Mouse (Mus musculus): ENCODE results near the gene Ccdc82. TPM values are rescaled to one million over a fixed set of nuclear protein-coding genes. Genes with fewer than 3 reads are reported as not detected.

Ccdc82 gene
- polyA plus RNA-seq, 1 experiment from 2014 or later, result 8.3 TPM

- WGBS, result 85% methylated on average over 5 of the region's 5 CpGs
- H3K36me3 ChIP-seq (ENCODE audit: control insufficient read depth, insufficient read depth, low read length), result no peaks in the 10 kb centered on the region
Observed at GRCm38 (mm10) chr9:13315393-13315792, 68.6 kb downstream of the Ccdc82 start.

GRCm38 (mm10) chr9:13319566-13319965, 72.8 kb downstream of the Ccdc82 start:
- Histone ChIP-seq H3K36me3 (ENCODE audit: control insufficient read depth, insufficient read depth, low read length) (no peaks in the 10 kb centered on the region), H3K27ac (ENCODE audit: low read depth, low read length) (no peak overlapping the region), H3K4me1 (ENCODE audit: control insufficient read depth, insufficient read depth, low read length) (no peaks in the 10 kb centered on the region), H3K4me3 (ENCODE audit: low read depth, low read length) (no peak overlapping the region), H3K9ac (ENCODE audit: low read length) (no peak overlapping the region), H3K27me3 (replicated peaks; ENCODE audit: control insufficient read depth, insufficient read depth, low read length) (no peaks in the 10 kb centered on the region), H3K9me3 (replicated peaks; ENCODE audit: control insufficient read depth, low read length) (no peaks in the 10 kb centered on the region), H3K4me2 (ENCODE audit: low read length) (no peak overlapping the region)
- ATAC-seq (no peak), DNase-seq (ENCODE audit: low spot score) (no peak)
- 87% methylated on average over 2 of the region's 2 CpGs for WGBS

More at GRCm38 (mm10) chr9:13315393-13315792, 68.6 kb downstream of the Ccdc82 start:
- ATAC-seq (no peak), DNase-seq (ENCODE audit: low spot score) (no peak)
- Histone ChIP-seq H3K4me2 (ENCODE audit: low read length) (no peak overlapping the region), H3K9ac (ENCODE audit: low read length) (no peak overlapping the region), H3K4me3 (ENCODE audit: low read depth, low read length) (no peak overlapping the region), H3K4me1 (ENCODE audit: control insufficient read depth, insufficient read depth, low read length) (no peaks in the 10 kb centered on the region), H3K27me3 (replicated peaks; ENCODE audit: control insufficient read depth, insufficient read depth, low read length) (no peaks in the 10 kb centered on the region), H3K9me3 (replicated peaks; ENCODE audit: control insufficient read depth, low read length) (no peaks in the 10 kb centered on the region), H3K27ac (ENCODE audit: low read depth, low read length) (no peak overlapping the region)

- 79% methylated on average over 5 of the region's 5 CpGs for WGBS
Observed at GRCm38 (mm10) chr9:13320800-13321364, 74.1 kb downstream of the Ccdc82 start.

GRCm38 (mm10) chr9:13323074-13323473, 76.3 kb downstream of the Ccdc82 start:
- no peaks in the 10 kb centered on the region for H3K4me1 ChIP-seq (ENCODE audit: control insufficient read depth, insufficient read depth, low read length)
- no peak overlapping the region for H3K4me3 ChIP-seq (ENCODE audit: low read depth, low read length)
- H3K27me3 ChIP-seq (replicated peaks; ENCODE audit: control insufficient read depth, insufficient read depth, low read length), result no peaks in the 10 kb centered on the region
- no peaks in the 10 kb centered on the region for H3K36me3 ChIP-seq (ENCODE audit: control insufficient read depth, insufficient read depth, low read length)
- no peak overlapping the region for H3K4me2 ChIP-seq (ENCODE audit: low read length)
- DNase-seq (ENCODE audit: low spot score) (no peak), ATAC-seq (no peak)
- H3K9ac ChIP-seq (ENCODE audit: low read length), result no peak overlapping the region
- WGBS, result 90% methylated on average over 2 of the region's 2 CpGs
- H3K9me3 ChIP-seq (replicated peaks; ENCODE audit: control insufficient read depth, low read length), result no peaks in the 10 kb centered on the region
- no peak overlapping the region for H3K27ac ChIP-seq (ENCODE audit: low read depth, low read length)

More at GRCm38 (mm10) chr9:13320800-13321364, 74.1 kb downstream of the Ccdc82 start:
- H3K4me3 ChIP-seq (ENCODE audit: low read depth, low read length), result no peak overlapping the region
- H3K4me1 ChIP-seq (ENCODE audit: control insufficient read depth, insufficient read depth, low read length), result no peaks in the 10 kb centered on the region
- H3K27ac ChIP-seq (ENCODE audit: low read depth, low read length), result no peak overlapping the region
- ATAC-seq (no peak), DNase-seq (ENCODE audit: low spot score) (no peak)
- H3K4me2 ChIP-seq (ENCODE audit: low read length), result no peak overlapping the region
- no peaks in the 10 kb centered on the region for H3K9me3 ChIP-seq (replicated peaks; ENCODE audit: control insufficient read depth, low read length)
- no peaks in the 10 kb centered on the region for H3K36me3 ChIP-seq (ENCODE audit: control insufficient read depth, insufficient read depth, low read length)
- H3K9ac ChIP-seq (ENCODE audit: low read length), result no peak overlapping the region
- no peaks in the 10 kb centered on the region for H3K27me3 ChIP-seq (replicated peaks; ENCODE audit: control insufficient read depth, insufficient read depth, low read length)

- 13% methylated on average over 1 of the region's 1 CpGs for WGBS
Observed at GRCm38 (mm10) chr9:13323612-13324011, 76.9 kb downstream of the Ccdc82 start.

More at GRCm38 (mm10) chr9:13323612-13324011, 76.9 kb downstream of the Ccdc82 start:
- DNase-seq (ENCODE audit: low spot score) (no peak), ATAC-seq (no peak)
- no peak overlapping the region for H3K4me3 ChIP-seq (ENCODE audit: low read depth, low read length)
- H3K27ac ChIP-seq (ENCODE audit: low read depth, low read length), result no peak overlapping the region
- H3K4me1 ChIP-seq (ENCODE audit: control insufficient read depth, insufficient read depth, low read length), result no peaks in the 10 kb centered on the region
- no peaks in the 10 kb centered on the region for H3K27me3 ChIP-seq (replicated peaks; ENCODE audit: control insufficient read depth, insufficient read depth, low read length)
- no peak overlapping the region for H3K4me2 ChIP-seq (ENCODE audit: low read length)
- no peak overlapping the region for H3K9ac ChIP-seq (ENCODE audit: low read length)
- no peaks in the 10 kb centered on the region for H3K36me3 ChIP-seq (ENCODE audit: control insufficient read depth, insufficient read depth, low read length)
- no peaks in the 10 kb centered on the region for H3K9me3 ChIP-seq (replicated peaks; ENCODE audit: control insufficient read depth, low read length)

Other genes with a start within 250 kb of the Ccdc82 start
- 9.0 and 11.0 TPM in 2 replicates for gene Jrkl, start 1.1 kb upstream of the Ccdc82 start, polyA plus RNA-seq (2014; fragmentation: Nextera tagmentation; extraction: Ambion mirVana)
- gene Maml2, start 51.0 kb downstream of the Ccdc82 start, polyA plus RNA-seq (2014; fragmentation: Nextera tagmentation; extraction: Ambion mirVana), result 6.3 and 7.2 TPM in 2 replicates
- not detected in 2 replicates for gene Gm17571, start 199.8 kb downstream of the Ccdc82 start, polyA plus RNA-seq (2014; fragmentation: Nextera tagmentation; extraction: Ambion mirVana)

Data from forebrain, embryonic 14.5 days (tissue).